Mouse (Mus musculus): ENCODE data around the gene Upp2.

Upp2 gene

GRCm38 (mm10) chr2:58841021-58841420, 273.9 kb downstream of the Upp2 start:
- DNase-seq (ENCODE audit: low read depth, low spot score): no peak

DNA sequence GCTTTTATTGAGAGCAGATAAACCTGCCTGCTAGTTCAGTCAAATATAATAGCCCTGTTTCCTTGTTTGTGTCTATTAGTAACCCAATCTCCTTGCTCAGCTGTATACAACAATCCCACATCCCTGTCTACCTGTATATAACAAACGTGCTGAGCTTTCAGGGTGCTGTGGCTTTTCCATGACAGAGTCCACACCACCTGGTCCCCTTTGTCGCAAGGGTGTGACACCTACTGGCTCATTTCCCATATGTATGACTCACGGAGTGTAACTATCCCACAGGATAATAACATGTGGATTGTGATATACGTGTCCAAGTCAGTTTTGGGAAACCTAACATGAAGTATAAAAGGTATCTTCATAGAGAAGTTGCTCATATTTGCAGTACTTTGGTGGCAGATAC, 275.3 kb downstream of the Upp2 start:
- no peak for DNase-seq (ENCODE audit: low read depth, low spot score)

Data from brain, embryonic 18.5 days (tissue).